Mouse (Mus musculus) liver, adult 2 months (tissue): ENCODE data around the gene Snupn. TPM values are rescaled to one million over a fixed set of nuclear protein-coding genes. Genes with fewer than 3 reads are reported as not detected.
A peak's percentile ranks its signal among the peaks of the same experiment; 100 is the strongest.

ENCODE experiments used
- DNase-seq: peaks from one replicate; pipeline ENCODE4 v3.0.0-alpha.2; 2011; ENCODE audit warnings: low read depth, low spot score; ENCODE audit errors: extremely low read depth
- H3K27ac ChIP-seq: fragments of 200-500 bp; replicated peaks from 2 replicates; pipeline ENCODE4 v1.5.1; 2012; ENCODE audit warnings: low read depth, mild to moderate bottlenecking, control low read depth, inconsistent platforms, low read length; ENCODE audit not compliant: insufficient read depth
- H3K27me3 ChIP-seq: fragments of 200-500 bp; 2 replicates; pipeline ENCODE4 v1.6.1; 2012; ENCODE audit warnings: mild to moderate bottlenecking, moderate library complexity, low read length, inconsistent platforms; ENCODE audit not compliant: control insufficient read depth, insufficient read depth
- H3K36me3 ChIP-seq: fragments of 200-500 bp; 2 replicates; pipeline ENCODE4 v1.6.1; 2012; ENCODE audit warnings: low read length, inconsistent platforms; ENCODE audit not compliant: control insufficient read depth, insufficient read depth
- H3K4me1 ChIP-seq: fragments of 200-500 bp; 2 replicates; pipeline ENCODE4 v1.6.1; 2011; ENCODE audit warnings: low read length; ENCODE audit not compliant: control insufficient read depth, insufficient read depth
- H3K4me3 ChIP-seq: fragments of 200-500 bp; 2 replicates; pipeline ENCODE4 v1.5.1; 2011; ENCODE audit warnings: low read depth, mild to moderate bottlenecking, control low read depth, low read length, moderate library complexity; ENCODE audit not compliant: insufficient read depth
- H3K79me2 ChIP-seq: fragments of 200-500 bp; 2 replicates; pipeline ENCODE4 v1.6.1; 2012; ENCODE audit warnings: inconsistent platforms, mild to moderate bottlenecking, low read length, moderate library complexity; ENCODE audit not compliant: control insufficient read depth, insufficient read depth
- H3K9ac ChIP-seq: fragments of 200-500 bp; 2 replicates; pipeline ENCODE4 v1.6.1; 2012; ENCODE audit warnings: low read depth, mild to moderate bottlenecking, control low read depth, inconsistent platforms, low read length
- CTCF ChIP-seq: fragments of 200-500 bp; IDR thresholded peaks from 2 replicates; pipeline ENCODE4 v1.5.1; 2011; ENCODE audit warnings: low read depth, low read length, control low read depth
- POLR2A ChIP-seq: fragments of 200-500 bp; IDR thresholded peaks from 2 replicates; pipeline ENCODE4 v1.6.1; 2011; ENCODE audit warnings: low read length, control low read depth; ENCODE audit not compliant: insufficient read depth; ENCODE audit errors: extremely low read depth
- WGBS: fragments of 180-500 bp; shearing (Covaris S2); methylation state at CpG from one replicate; pipeline ENCODE4 v1.1.7; 2018; 5-methylcytosine and 5-hydroxymethylcytosine counted together
- polyA plus RNA-seq: library from polyadenylated mRNA; depleted of rRNA; stranded (reverse); fragments of >200 nt; gene quantifications from 2 replicates; pipeline ENCODE4 v1.2.3, GENCODE M21; 2012
- total RNA-seq: library from RNA; depleted of rRNA; stranded (reverse); fragments of >200 nt; gene quantifications from 2 replicates; pipeline ENCODE4 v1.2.3, GENCODE M21; 2014

Snupn gene
- total and polyA plus RNA-seq, 2 experiments: 3.7 to 8.4 TPM

- DNase-seq: no peak
- Histone ChIP-seq H3K27me3 (no peaks in the 10 kb centered on the region), H3K4me3 (no peak overlapping the region), H3K79me2 (no peaks in the 10 kb centered on the region), H3K36me3 (peaks cover 11% of the 10 kb centered on the region), H3K9ac (no peak overlapping the region), H3K4me1 (no peaks in the 10 kb centered on the region; the same call in 1 of the 2 replicates), H3K27ac (no peak overlapping the region)
- 74% methylated on average over 9 of the region's 9 CpGs for WGBS
- no peak for TF ChIP-seq POLR2A
- no peak for TF ChIP-seq CTCF
These were observed 36.7 kb upstream of the Snupn start for GRCm38 (mm10) chr9:56913991-56914390.

- no peak for DNase-seq
- 88% methylated on average over 1 of the region's 1 CpGs for WGBS
- Histone ChIP-seq H3K4me1 (no peaks in the 10 kb centered on the region; the same call in 1 of the 2 replicates), H3K4me3 (no peak overlapping the region), H3K79me2 (no peaks in the 10 kb centered on the region), H3K36me3 (peaks cover 11% of the 10 kb centered on the region), H3K9ac (no peak overlapping the region), H3K27ac (no peak overlapping the region), H3K27me3 (no peaks in the 10 kb centered on the region)
- TF ChIP-seq CTCF: no peak
- no peak for TF ChIP-seq POLR2A
These were observed 35.6 kb upstream of the Snupn start for GRCm38 (mm10) chr9:56915116-56915515.

- TF ChIP-seq POLR2A (no peak), CTCF (no peak)
- H3K36me3 ChIP-seq: peaks cover 11% of the 10 kb centered on the region
- no peak overlapping the region for H3K4me3 ChIP-seq
- H3K79me2 ChIP-seq: no peaks in the 10 kb centered on the region
- H3K27me3 ChIP-seq: no peaks in the 10 kb centered on the region
- no peak overlapping the region for H3K27ac ChIP-seq
- 60% methylated on average over 5 of the region's 5 CpGs for WGBS
- no peak overlapping the region for H3K9ac ChIP-seq
- H3K4me1 ChIP-seq: no peaks in the 10 kb centered on the region; the same call in 1 of the 2 replicates
- DNase-seq: peak; percentile 24
These were observed 34.8 kb upstream of the Snupn start for GRCm38 (mm10) chr9:56915695-56916410.

GRCm38 (mm10) chr9:56917131-56917530, 33.5 kb upstream of the Snupn start:
- Histone ChIP-seq H3K36me3 (peaks cover 11% of the 10 kb centered on the region), H3K9ac (no peak overlapping the region), H3K4me1 (no peaks in the 10 kb centered on the region; the same call in 1 of the 2 replicates), H3K4me3 (no peak overlapping the region), H3K27me3 (no peaks in the 10 kb centered on the region), H3K27ac (no peak overlapping the region), H3K79me2 (no peaks in the 10 kb centered on the region)
- TF ChIP-seq CTCF (no peak), POLR2A (no peak)
- WGBS: 98% methylated on average over 2 of the region's 2 CpGs
- DNase-seq: no peak

GRCm38 (mm10) chr9:56918466-56918865, 32.2 kb upstream of the Snupn start:
- Histone ChIP-seq H3K27me3 (no peaks in the 10 kb centered on the region), H3K27ac (no peak overlapping the region), H3K9ac (no peak overlapping the region), H3K79me2 (peaks cover 4% of the 10 kb centered on the region; the same call in 1 of the 2 replicates), H3K4me1 (peaks cover 4% of the 10 kb centered on the region), H3K36me3 (peaks cover 11% of the 10 kb centered on the region), H3K4me3 (no peak overlapping the region)
- TF ChIP-seq POLR2A (no peak), CTCF (no peak)
- 95% methylated on average over 13 of the region's 13 CpGs for WGBS
- no peak for DNase-seq

- no peak overlapping the region for H3K4me3 ChIP-seq
- no peak overlapping the region for H3K27ac ChIP-seq
- peaks cover 8% of the 10 kb centered on the region for H3K36me3 ChIP-seq
- no peaks in the 10 kb centered on the region for H3K27me3 ChIP-seq
- H3K79me2 ChIP-seq: peaks cover 19% of the 10 kb centered on the region; the same call in 1 of the 2 replicates
- DNase-seq: no peak
- TF ChIP-seq POLR2A (no peak), CTCF (no peak)
- H3K4me1 ChIP-seq: peaks cover 26% of the 10 kb centered on the region
- no peak overlapping the region for H3K9ac ChIP-seq
- WGBS: 81% methylated on average over 4 of the region's 4 CpGs
These were observed 27.9 kb upstream of the Snupn start for GRCm38 (mm10) chr9:56922746-56923145.
